Mouse (Mus musculus) hindbrain, embryonic 13.5 days (tissue): ENCODE measurements around the gene Atp5f1. TPM values are rescaled to one million over a fixed set of nuclear protein-coding genes. Genes with fewer than 3 reads are reported as not detected.
"Not testable (repeated sequence)": the region's sequence is repeated elsewhere in the genome, so short reads cannot be mapped to it uniquely, and the experiment has no call there.

Source experiments
- ATAC-seq: fragments of 200-750 bp; cut with Nextera tagmentation; 2 replicates; pipeline ENCODE4 v1.8.0; 2017; ENCODE audit warnings: moderate TSS enrichment; ENCODE audit not compliant: low FRiP score
- H3K27ac ChIP-seq: fragments of 300-500 bp; sonication (generic); 2 replicates; pipeline ENCODE4 v1.5.1; 2015; ENCODE audit warnings: inconsistent platforms, mild to moderate bottlenecking, moderate library complexity
- H3K27me3 ChIP-seq: fragments of 300-500 bp; sonication (generic); 2 replicates; pipeline ENCODE4 v1.6.1; 2015; ENCODE audit warnings: mild to moderate bottlenecking, inconsistent platforms
- H3K36me3 ChIP-seq: fragments of 300-500 bp; sonication (generic); 2 replicates; pipeline ENCODE4 v1.6.1; 2015; ENCODE audit warnings: mild to moderate bottlenecking, inconsistent platforms
- H3K4me1 ChIP-seq: fragments of 300-500 bp; sonication (generic); replicated peaks from 2 replicates; pipeline ENCODE4 v1.6.1; 2015; ENCODE audit warnings: inconsistent platforms
- H3K4me2 ChIP-seq: fragments of 300-500 bp; sonication (generic); 2 replicates; pipeline ENCODE4 v1.6.1; 2015; ENCODE audit warnings: inconsistent platforms, mild to moderate bottlenecking, moderate library complexity
- H3K4me3 ChIP-seq: fragments of 300-500 bp; sonication (generic); 2 replicates; pipeline ENCODE4 v1.5.1; 2015; ENCODE audit warnings: mild to moderate bottlenecking, inconsistent platforms
- H3K9ac ChIP-seq: fragments of 300-500 bp; sonication (generic); 2 replicates; pipeline ENCODE4 v1.6.1; 2015; ENCODE audit warnings: mild to moderate bottlenecking, inconsistent platforms
- H3K9me3 ChIP-seq: fragments of 300-500 bp; sonication (generic); 2 replicates; pipeline ENCODE4 v1.6.1; 2016; ENCODE audit warnings: inconsistent platforms
- WGBS: fragments of 180-500 bp; shearing (Covaris S2); methylation state at CpG from one replicate; pipeline ENCODE4 v1.1.7; 2015; 5-methylcytosine and 5-hydroxymethylcytosine counted together
- polyA plus RNA-seq: library from polyadenylated mRNA; unstranded; fragments of >200 nt; fragmentation: Nextera tagmentation; extraction: Ambion mirVana; gene quantifications from 2 replicates; pipeline ENCODE4 v1.2.1, GENCODE M21; 2015

The Atp5f1 gene
- polyA plus RNA-seq = 538 and 544 TPM in 2 replicates

GRCm38 (mm10) chr3:105959999-105960398, at the start of gene Atp5f1:
TSS of gene Atp5f1 (minus strand) at chr3:105960099.
- Histone ChIP-seq H3K27me3 (no peaks in the 10 kb centered on the region), H3K27ac (peak within 1 kb of the TSS; percentile 93), H3K9ac (peak within 1 kb of the TSS; percentile 97), H3K9me3 (no peaks in the 10 kb centered on the region), H3K4me1 (peaks cover 40% of the 10 kb centered on the region), H3K4me2 (peak within 1 kb of the TSS; percentile 87), H3K4me3 (peak within 1 kb of the TSS; percentile 91), H3K36me3 (peaks cover 44% of the 10 kb centered on the region)
- 10% methylated on average over 6 of the region's 6 CpGs for WGBS
- no peak for ATAC-seq

GRCm38 (mm10) chr3:106003360-106003759, 43.5 kb upstream of the Atp5f1 start:
- not testable (repeated sequence) for H3K9me3 ChIP-seq, H3K4me1 ChIP-seq, H3K27ac ChIP-seq, H3K9ac ChIP-seq, ATAC-seq, H3K36me3 ChIP-seq, H3K4me2 ChIP-seq, H3K27me3 ChIP-seq, H3K4me3 ChIP-seq
- WGBS = 74% methylated on average over 10 of the region's 10 CpGs

GRCm38 (mm10) chr3:106001416-106002370, 41.8 kb upstream of the Atp5f1 start:
- no peaks in the 10 kb centered on the region for H3K9me3 ChIP-seq
- H3K36me3 ChIP-seq = no peaks in the 10 kb centered on the region
- 0 out of 2 replicates have a peak overlapping the region, but pooled peaks have one; percentile 46 for H3K9ac ChIP-seq
- no peak overlapping the region for H3K27ac ChIP-seq
- peak overlapping the region; percentile 26 for H3K4me3 ChIP-seq
- peaks cover 9% of the 10 kb centered on the region for H3K4me1 ChIP-seq
- H3K27me3 ChIP-seq = 0 out of 2 replicates have a peak, but pooled peaks cover 3% of the 10 kb centered on the region
- peak overlapping the region; percentile 53 for H3K4me2 ChIP-seq
- ATAC-seq = peak; percentile 90
- 25% methylated on average over 17 of the region's 17 CpGs for WGBS

- peak overlapping the region; percentile 26 for H3K4me3 ChIP-seq
- 22% methylated on average over 11 of the region's 11 CpGs for WGBS
- H3K9me3 ChIP-seq = no peaks in the 10 kb centered on the region
- no peaks in the 10 kb centered on the region for H3K36me3 ChIP-seq
- H3K27me3 ChIP-seq = 0 out of 2 replicates have a peak, but pooled peaks cover 3% of the 10 kb centered on the region
- H3K9ac ChIP-seq = 0 out of 2 replicates have a peak overlapping the region, but pooled peaks have one; percentile 46
- peak overlapping the region; percentile 53 for H3K4me2 ChIP-seq
- peaks cover 9% of the 10 kb centered on the region for H3K4me1 ChIP-seq
- peak; percentile 43; the same call in 1 of the 2 replicates for ATAC-seq
- H3K27ac ChIP-seq = no peak overlapping the region
These were observed 40.9 kb upstream of the Atp5f1 start for GRCm38 (mm10) chr3:106000707-106001375.

- H3K27ac ChIP-seq = no peak overlapping the region
- ATAC-seq = no peak
- H3K4me1 ChIP-seq = no peaks in the 10 kb centered on the region
- 79% methylated on average over 2 of the region's 2 CpGs for WGBS
- no peak overlapping the region for H3K4me3 ChIP-seq
- H3K27me3 ChIP-seq = no peaks in the 10 kb centered on the region
- no peaks in the 10 kb centered on the region for H3K9me3 ChIP-seq
- no peak overlapping the region for H3K9ac ChIP-seq
- no peak overlapping the region for H3K4me2 ChIP-seq
- no peaks in the 10 kb centered on the region for H3K36me3 ChIP-seq
These were observed 34.8 kb upstream of the Atp5f1 start for GRCm38 (mm10) chr3:105994730-105995129.

- no peak for ATAC-seq
- no peaks in the 10 kb centered on the region for H3K9me3 ChIP-seq
- H3K36me3 ChIP-seq = no peaks in the 10 kb centered on the region
- H3K4me3 ChIP-seq = no peak overlapping the region
- no peak overlapping the region for H3K27ac ChIP-seq
- no peak overlapping the region for H3K4me2 ChIP-seq
- no peaks in the 10 kb centered on the region for H3K27me3 ChIP-seq
- WGBS = 35% methylated on average over 4 of the region's 4 CpGs
- no peak overlapping the region for H3K9ac ChIP-seq
- no peaks in the 10 kb centered on the region for H3K4me1 ChIP-seq
These were observed 31.9 kb upstream of the Atp5f1 start for GRCm38 (mm10) chr3:105991653-105992283.

GRCm38 (mm10) chr3:105989611-105990010, 29.7 kb upstream of the Atp5f1 start:
- H3K27me3 ChIP-seq, H3K9ac ChIP-seq, ATAC-seq, H3K27ac ChIP-seq, H3K9me3 ChIP-seq, H3K4me3 ChIP-seq, H3K4me2 ChIP-seq, H3K36me3 ChIP-seq, H3K4me1 ChIP-seq: not testable (repeated sequence)
- WGBS = 50% methylated on average over 5 of the region's 5 CpGs

GRCm38 (mm10) chr3:105974174-105974573, 14.3 kb upstream of the Atp5f1 start:
- H3K4me3 ChIP-seq = no peak overlapping the region
- H3K36me3 ChIP-seq = peaks cover 14% of the 10 kb centered on the region
- no peak overlapping the region for H3K27ac ChIP-seq
- no peaks in the 10 kb centered on the region for H3K27me3 ChIP-seq
- no peaks in the 10 kb centered on the region for H3K4me1 ChIP-seq
- WGBS = 89% methylated on average over 2 of the region's 2 CpGs
- H3K4me2 ChIP-seq = no peak overlapping the region
- no peaks in the 10 kb centered on the region for H3K9me3 ChIP-seq
- H3K9ac ChIP-seq = no peak overlapping the region
- ATAC-seq = no peak

- Histone ChIP-seq H3K4me1 (no peaks in the 10 kb centered on the region), H3K27me3 (no peaks in the 10 kb centered on the region), H3K4me3 (no peak within 1 kb of the TSS), H3K9ac (no peak within 1 kb of the TSS), H3K36me3 (peaks cover 21% of the 10 kb centered on the region), H3K4me2 (no peak within 1 kb of the TSS), H3K9me3 (no peaks in the 10 kb centered on the region), H3K27ac (no peak within 1 kb of the TSS)
- WGBS = 79% methylated on average over 3 of the region's 3 CpGs
- no peak for ATAC-seq
These were observed 13.5 kb upstream of the Atp5f1 start, which contains the start of gene Ovgp1 for GRCm38 (mm10) chr3:105973411-105973810. TSS of gene Ovgp1 (plus strand) at chr3:105973711.

GRCm38 (mm10) chr3:105971831-105972446, 12.0 kb upstream of the Atp5f1 start:
- ATAC-seq = no peak
- Histone ChIP-seq H3K27me3 (no peaks in the 10 kb centered on the region), H3K4me2 (no peak overlapping the region), H3K27ac (no peak overlapping the region), H3K9ac (no peak overlapping the region), H3K4me1 (no peaks in the 10 kb centered on the region), H3K4me3 (no peak overlapping the region), H3K9me3 (no peaks in the 10 kb centered on the region), H3K36me3 (peaks cover 36% of the 10 kb centered on the region)
- 89% methylated on average over 5 of the region's 5 CpGs for WGBS

- H3K36me3 ChIP-seq = peaks cover 50% of the 10 kb centered on the region
These were observed 801 bp upstream of the Atp5f1 start for GRCm38 (mm10) chr3:105960700-105961099.

More at GRCm38 (mm10) chr3:105960700-105961099, 801 bp upstream of the Atp5f1 start:
- Histone ChIP-seq H3K27ac (no peak overlapping the region), H3K4me1 (peaks cover 40% of the 10 kb centered on the region), H3K9me3 (no peaks in the 10 kb centered on the region), H3K4me2 (peak overlapping the region; percentile 87), H3K4me3 (peak overlapping the region; percentile 91), H3K27me3 (no peaks in the 10 kb centered on the region), H3K9ac (no peak overlapping the region)
- ATAC-seq = no peak
- 94% methylated on average over 2 of the region's 2 CpGs for WGBS
